Mouse (Mus musculus) embryonic facial prominence, embryonic 14.5 days (tissue): ENCODE data around the gene 4933405L10Rik. TPM values are rescaled to one million over a fixed set of nuclear protein-coding genes. Genes with fewer than 3 reads are reported as not detected.

Experiments used
- ATAC-seq: fragments of 200-750 bp; cut with Nextera tagmentation; 2 replicates; pipeline ENCODE4 v1.8.0; 2017; ENCODE audit warnings: low read depth, moderate number of reproducible peaks, moderate TSS enrichment
- DNase-seq: peaks from one replicate; pipeline ENCODE4 v3.0.0-alpha.2; 2015; ENCODE audit warnings: low spot score
- H3K27ac ChIP-seq: fragments of 300-500 bp; sonication (generic); replicated peaks from 2 replicates; pipeline ENCODE4 v1.5.1; 2014; ENCODE audit warnings: low read depth, mild to moderate bottlenecking, low read length, moderate library complexity
- H3K27me3 ChIP-seq: fragments of 300-500 bp; sonication (generic); replicated peaks from 2 replicates; pipeline ENCODE4 v1.6.1; 2014; ENCODE audit warnings: low read length; ENCODE audit not compliant: control insufficient read depth, insufficient read depth
- H3K36me3 ChIP-seq: fragments of 300-500 bp; sonication (generic); 2 replicates; pipeline ENCODE4 v1.6.1; 2014; ENCODE audit warnings: low read length, mixed read lengths; ENCODE audit not compliant: control insufficient read depth, insufficient read depth
- H3K4me1 ChIP-seq: fragments of 300-500 bp; sonication (generic); 2 replicates; pipeline ENCODE4 v1.6.1; 2014; ENCODE audit warnings: antibody characterized with exemption, low read length; ENCODE audit not compliant: control insufficient read depth, insufficient read depth
- H3K4me2 ChIP-seq: fragments of 300-500 bp; sonication (generic); 2 replicates; pipeline ENCODE4 v1.6.1; 2014; ENCODE audit warnings: low read depth, mild to moderate bottlenecking, low read length, moderate library complexity, mixed read lengths
- H3K4me3 ChIP-seq: fragments of 300-500 bp; sonication (generic); 2 replicates; pipeline ENCODE4 v1.5.1; 2014; ENCODE audit warnings: low read depth, mild to moderate bottlenecking, low read length
- H3K9ac ChIP-seq: fragments of 300-500 bp; sonication (generic); 2 replicates; pipeline ENCODE4 v1.6.1; 2014; ENCODE audit warnings: low read depth, mild to moderate bottlenecking, low read length, moderate library complexity, mixed read lengths
- H3K9me3 ChIP-seq: fragments of 300-500 bp; sonication (generic); 2 replicates; pipeline ENCODE4 v1.6.1; 2016; ENCODE audit warnings: low read length; ENCODE audit not compliant: control insufficient read depth
- WGBS: fragments of 180-500 bp; shearing (Covaris S2); extraction: QIAGEN DNeasy Blood & Tissue Kit; methylation state at CpG from one replicate; pipeline ENCODE4 v1.1.7; 2014; 5-methylcytosine and 5-hydroxymethylcytosine counted together
- polyA plus RNA-seq: library from polyadenylated mRNA; unstranded; fragments of >200 nt; fragmentation: Nextera tagmentation; extraction: Ambion mirVana; gene quantifications from 2 replicates; pipeline ENCODE4 v1.2.1, GENCODE M21; 2014

Gene 4933405L10Rik
- polyA plus RNA-seq, 1 experiment from 2014 or later: 0.42 TPM

DNA sequence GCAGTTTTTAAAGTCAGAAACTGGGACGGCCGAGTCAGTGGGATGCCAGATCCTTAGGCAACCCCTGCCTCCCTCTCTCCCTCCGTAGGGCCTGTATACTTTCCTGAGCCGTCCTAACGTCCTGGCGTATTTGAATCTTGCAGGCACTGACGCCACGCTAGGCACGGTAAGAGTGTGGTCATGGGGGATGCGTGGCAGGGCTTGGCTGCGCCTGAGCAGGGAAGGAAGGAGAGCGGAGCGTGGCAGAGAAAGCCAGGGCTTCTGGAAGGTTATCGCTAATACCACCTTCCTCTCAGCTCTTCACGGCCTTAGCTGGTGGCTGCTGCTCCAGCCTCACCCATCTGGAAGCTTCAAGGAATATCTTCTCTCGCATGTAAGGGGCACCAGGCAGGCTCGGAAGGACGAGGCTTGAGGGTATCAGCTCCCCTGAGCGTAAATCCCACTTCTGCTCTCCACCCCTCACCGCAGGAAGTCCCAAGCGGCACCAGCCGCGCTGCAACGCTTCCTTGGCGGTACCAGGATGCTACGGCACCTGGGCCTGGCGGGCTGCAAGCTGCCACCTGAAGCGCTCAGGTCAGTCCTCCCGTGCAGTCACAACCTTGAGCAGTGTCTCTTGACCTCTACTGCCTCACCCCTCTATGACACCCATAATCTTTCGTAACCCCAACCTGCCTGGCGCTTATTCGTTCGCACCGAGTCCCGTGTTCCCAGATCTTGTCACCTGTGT lies 18.0 kb upstream of the 4933405L10Rik start:
- WGBS: 65% methylated on average over 34 of the region's 35 CpGs
- peaks cover under 1% of the 10 kb centered on the region; the same call in 1 of the 2 replicates for H3K36me3 ChIP-seq
- no peak overlapping the region for H3K4me3 ChIP-seq

DNA sequence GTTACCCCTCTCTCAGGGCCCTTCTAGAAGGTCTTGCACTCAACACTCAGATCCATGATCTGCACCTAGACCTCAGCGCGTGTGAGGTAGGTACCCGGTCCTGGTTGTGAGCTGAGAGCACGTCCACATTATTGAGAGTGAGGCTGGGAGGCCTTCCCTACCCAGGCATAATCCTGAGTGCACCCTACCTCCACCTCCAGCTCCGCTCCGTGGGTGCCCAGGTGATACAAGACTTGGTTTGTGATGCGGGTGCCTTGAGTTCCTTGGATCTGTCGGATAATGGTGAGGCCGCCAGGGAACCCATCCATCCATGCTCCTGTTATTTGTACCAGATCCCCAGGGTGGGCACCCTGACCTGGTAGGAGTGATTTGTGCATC lies 17.5 kb upstream of the 4933405L10Rik start:
- DNase-seq (no peak), ATAC-seq (no peak)
- 0 out of 2 replicates have a peak, but pooled peaks cover 4% of the 10 kb centered on the region for H3K27me3 ChIP-seq
- no peak overlapping the region for H3K9ac ChIP-seq
- H3K27ac ChIP-seq: no peak overlapping the region
- no peaks in the 10 kb centered on the region for H3K36me3 ChIP-seq
- H3K4me3 ChIP-seq: no peak overlapping the region
- 85% methylated on average over 9 of the region's 9 CpGs for WGBS
- peaks cover 7% of the 10 kb centered on the region; the same call in 1 of the 2 replicates for H3K9me3 ChIP-seq
- H3K4me2 ChIP-seq: no peak overlapping the region
- H3K4me1 ChIP-seq: peaks cover 9% of the 10 kb centered on the region

More for the DNA sequence above, 18.0 kb upstream of the 4933405L10Rik start:
- ATAC-seq (no peak), DNase-seq (no peak)
- no peak overlapping the region for H3K9ac ChIP-seq
- peaks cover 7% of the 10 kb centered on the region; the same call in 1 of the 2 replicates for H3K9me3 ChIP-seq
- no peak overlapping the region for H3K4me2 ChIP-seq
- H3K4me1 ChIP-seq: peaks cover 8% of the 10 kb centered on the region
- no peak overlapping the region for H3K27ac ChIP-seq
- H3K27me3 ChIP-seq: 0 out of 2 replicates have a peak, but pooled peaks cover 4% of the 10 kb centered on the region

DNA sequence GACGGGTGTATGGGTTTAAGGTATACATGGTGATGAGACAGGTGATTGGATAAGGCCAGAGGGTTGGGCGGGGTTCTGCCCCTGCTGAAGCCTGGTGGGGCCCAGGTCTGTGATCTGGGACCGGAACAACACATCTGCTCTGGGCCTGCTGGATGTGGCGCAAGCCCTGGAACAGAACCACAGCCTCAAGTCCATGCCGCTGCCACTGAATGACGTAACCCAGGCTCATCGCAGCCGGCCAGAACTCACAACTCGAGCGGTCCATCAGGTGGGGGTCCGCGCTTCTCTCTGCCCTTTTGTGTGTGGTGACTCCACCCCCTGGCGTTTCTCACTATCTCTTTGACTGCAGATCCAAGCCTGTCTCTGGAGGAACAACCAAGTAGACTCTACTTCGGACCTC lies 16.5 kb upstream of the 4933405L10Rik start:
- no peak overlapping the region for H3K27ac ChIP-seq
- H3K36me3 ChIP-seq: no peaks in the 10 kb centered on the region
- ATAC-seq (no peak), DNase-seq (no peak)
- H3K9me3 ChIP-seq: peaks cover 7% of the 10 kb centered on the region; the same call in 1 of the 2 replicates
- H3K4me1 ChIP-seq: peaks cover 9% of the 10 kb centered on the region
- 0 out of 2 replicates have a peak, but pooled peaks cover 4% of the 10 kb centered on the region for H3K27me3 ChIP-seq
- H3K4me3 ChIP-seq: no peak overlapping the region
- no peak overlapping the region for H3K4me2 ChIP-seq
- H3K9ac ChIP-seq: no peak overlapping the region
- 75% methylated on average over 10 of the region's 14 CpGs for WGBS

DNA sequence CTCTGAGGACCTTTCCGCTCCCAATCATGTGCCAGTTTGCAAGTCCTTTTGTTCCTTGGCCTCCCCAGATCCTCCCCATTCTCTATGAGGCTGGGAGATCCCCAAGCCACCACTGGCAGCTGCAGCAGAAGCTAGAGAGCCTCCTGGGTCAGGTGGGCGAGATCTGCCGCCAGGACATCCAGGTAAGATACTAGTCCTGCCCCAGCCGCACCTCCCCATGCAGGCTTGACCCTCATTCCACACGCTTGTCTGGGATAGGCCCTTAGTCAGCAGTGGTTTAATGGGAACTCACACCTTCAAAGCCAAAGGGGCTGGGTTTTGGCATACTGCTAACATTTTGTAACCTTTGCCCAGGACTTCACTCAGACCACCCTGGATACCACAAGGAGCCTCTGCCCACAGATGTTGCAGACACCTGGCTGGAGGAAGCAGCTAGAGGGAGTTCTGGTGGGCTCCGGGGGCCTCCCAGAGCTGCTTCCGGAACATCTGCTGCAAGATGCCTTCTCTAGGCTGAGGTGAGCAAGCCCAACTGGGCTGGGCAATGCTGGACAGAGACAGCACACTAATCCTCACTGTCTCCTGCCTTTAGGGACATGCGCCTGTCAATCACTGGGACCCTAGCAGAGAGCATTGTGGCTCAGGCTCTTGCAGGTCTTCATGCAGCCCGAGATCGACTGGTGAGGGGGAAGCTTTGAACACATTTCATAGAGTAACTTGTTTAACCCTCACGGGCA lies 14.8 kb upstream of the 4933405L10Rik start:
- DNase-seq (no peak), ATAC-seq (no peak)
- 90% methylated on average over 11 of the region's 11 CpGs for WGBS
- H3K27ac ChIP-seq: no peak overlapping the region
- H3K9ac ChIP-seq: no peak overlapping the region
- H3K4me3 ChIP-seq: no peak overlapping the region
- 0 out of 2 replicates have a peak, but pooled peaks cover 4% of the 10 kb centered on the region for H3K27me3 ChIP-seq
- H3K36me3 ChIP-seq: peaks cover 10% of the 10 kb centered on the region; the same call in 1 of the 2 replicates
- peaks cover 7% of the 10 kb centered on the region; the same call in 1 of the 2 replicates for H3K9me3 ChIP-seq
- H3K4me2 ChIP-seq: no peak overlapping the region
- H3K4me1 ChIP-seq: peaks cover 9% of the 10 kb centered on the region

DNA sequence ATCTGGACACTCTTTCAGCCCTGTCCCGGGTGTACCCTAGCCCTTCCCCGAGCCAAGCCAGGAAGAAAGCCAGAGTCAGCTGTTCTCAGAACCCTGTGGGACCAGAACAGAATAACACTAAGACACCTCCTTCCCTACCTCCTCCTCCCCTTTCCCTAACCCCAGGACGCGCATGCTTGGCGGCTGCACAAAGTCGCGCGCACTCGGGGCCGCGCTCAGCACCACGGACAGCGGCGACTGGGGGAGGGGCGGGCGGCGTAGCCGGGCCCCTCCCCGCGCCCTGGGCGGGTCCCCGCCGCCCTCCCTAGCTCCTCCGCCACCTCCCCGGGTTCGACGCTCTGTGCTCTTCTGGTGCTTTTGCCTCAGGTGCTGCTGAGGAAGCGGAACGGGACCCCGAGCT lies 13.8 kb upstream of the 4933405L10Rik start:
- 0 out of 2 replicates have a peak, but pooled peaks cover 4% of the 10 kb centered on the region for H3K27me3 ChIP-seq
- DNase-seq (peak; percentile 51), ATAC-seq (peak; percentile 56)
- H3K4me3 ChIP-seq: peak overlapping the region; percentile 47
- no peak overlapping the region for H3K27ac ChIP-seq
- 3% methylated on average over 11 of the region's 30 CpGs for WGBS
- peaks cover 7% of the 10 kb centered on the region; the same call in 1 of the 2 replicates for H3K9me3 ChIP-seq
- H3K9ac ChIP-seq: peak overlapping the region; percentile 57
- peaks cover 20% of the 10 kb centered on the region for H3K36me3 ChIP-seq
- H3K4me1 ChIP-seq: peaks cover 9% of the 10 kb centered on the region
- peak overlapping the region; percentile 97 for H3K4me2 ChIP-seq

DNA sequence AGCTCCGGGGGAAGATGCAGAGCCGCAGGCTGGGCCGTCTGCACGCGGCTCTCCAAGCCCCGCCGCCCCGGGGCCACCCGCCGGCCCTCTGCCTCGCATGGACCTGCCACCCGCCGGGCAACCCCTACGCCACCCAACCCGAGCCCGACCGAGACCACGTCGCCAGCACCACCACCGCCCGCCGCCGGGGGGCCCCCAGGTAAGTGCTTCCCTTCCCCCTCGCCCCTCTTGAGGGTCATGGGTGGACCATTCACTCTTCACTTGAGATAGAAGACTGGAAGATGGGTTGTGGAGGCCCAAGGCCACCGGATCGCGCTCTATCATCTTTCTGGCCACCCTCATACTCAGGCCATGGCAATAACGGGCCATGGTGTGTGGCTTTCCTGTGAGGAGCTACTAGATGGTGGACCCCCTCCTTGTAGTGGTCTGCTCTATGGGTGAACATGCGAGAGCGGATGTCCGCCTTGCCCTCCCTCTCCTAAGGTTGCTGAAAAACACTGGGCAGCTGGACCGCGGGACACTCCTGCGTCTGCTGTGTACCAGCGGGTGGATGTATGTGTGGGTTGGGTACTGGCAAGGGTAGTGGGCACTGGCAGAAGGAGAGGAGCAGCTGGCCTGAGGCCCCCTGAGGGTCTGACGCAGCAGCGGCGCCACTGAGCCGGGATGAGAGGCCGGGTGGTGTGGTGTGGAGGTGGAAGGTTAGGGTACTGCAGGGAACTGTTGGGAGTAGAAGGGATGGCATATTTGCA lies 13.2 kb upstream of the 4933405L10Rik start:
- ATAC-seq: peak; percentile 21
- H3K4me3 ChIP-seq: peak overlapping the region; percentile 47
- H3K27ac ChIP-seq: no peak overlapping the region
- peaks cover 9% of the 10 kb centered on the region for H3K4me1 ChIP-seq
- H3K36me3 ChIP-seq: peaks cover 22% of the 10 kb centered on the region
- peak overlapping the region; percentile 97 for H3K4me2 ChIP-seq
- DNase-seq: no peak
- H3K27me3 ChIP-seq: 0 out of 2 replicates have a peak, but pooled peaks cover 4% of the 10 kb centered on the region
- peaks cover 7% of the 10 kb centered on the region; the same call in 1 of the 2 replicates for H3K9me3 ChIP-seq
- peak overlapping the region; percentile 57 for H3K9ac ChIP-seq
- WGBS: 13% methylated on average over 37 of the region's 40 CpGs

DNA sequence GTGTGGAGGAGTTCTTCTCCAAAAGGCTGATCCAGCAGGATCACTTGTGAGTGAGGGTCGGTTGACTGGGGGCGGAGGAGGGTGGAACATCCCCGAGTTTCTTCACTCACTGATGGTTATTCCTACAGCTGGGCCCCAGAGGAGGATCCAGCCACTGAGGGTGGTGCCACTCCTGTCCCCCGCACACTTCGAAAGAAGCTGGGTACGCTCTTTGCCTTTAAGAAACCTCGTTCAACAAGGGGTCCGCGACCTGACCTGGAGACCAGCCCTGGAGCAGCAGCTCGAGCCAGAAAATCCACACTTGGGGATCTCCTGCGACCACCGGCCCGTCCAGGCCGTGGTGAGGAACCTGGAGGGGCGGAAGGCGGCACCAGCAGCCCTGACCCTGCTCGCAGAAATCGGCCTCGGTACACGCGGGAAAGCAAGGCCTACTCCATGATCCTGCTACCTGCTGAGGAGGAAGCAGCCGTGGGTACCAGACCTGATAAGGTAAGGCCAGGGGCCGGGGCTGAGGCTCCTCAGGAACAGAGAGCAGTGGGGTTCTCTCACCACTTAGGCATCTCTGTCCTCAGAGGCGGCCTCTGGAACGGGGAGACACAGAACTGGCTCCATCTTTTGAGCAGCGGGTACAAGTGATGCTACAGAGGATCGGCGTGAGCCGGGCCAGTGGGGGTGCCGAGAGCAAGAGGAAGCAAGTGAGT lies 12.2 kb upstream of the 4933405L10Rik start:
- Histone ChIP-seq H3K9me3 (peaks cover 7% of the 10 kb centered on the region; the same call in 1 of the 2 replicates), H3K9ac (no peak overlapping the region), H3K27me3 (0 out of 2 replicates have a peak, but pooled peaks cover 4% of the 10 kb centered on the region), H3K27ac (no peak overlapping the region), H3K4me3 (no peak overlapping the region), H3K4me1 (peaks cover 13% of the 10 kb centered on the region), H3K4me2 (no peak overlapping the region), H3K36me3 (peaks cover 22% of the 10 kb centered on the region)
- WGBS: 73% methylated on average over 30 of the region's 30 CpGs
- no peak for DNase-seq
- no peak for ATAC-seq
